Mouse (Mus musculus) G1E (cell line): ENCODE measurements around the gene St5. TPM values are rescaled to one million over a fixed set of nuclear protein-coding genes. Genes with fewer than 3 reads are reported as not detected.
A peak's percentile ranks its signal among the peaks of the same experiment; 100 is the strongest.

Experiments
- ATAC-seq: 2 replicates; pipeline ENCODE4 v1.8.0; 2016; ENCODE audit warnings: mild to moderate bottlenecking; ENCODE audit not compliant: insufficient number of reproducible peaks, poor library complexity, low FRiP score, severe bottlenecking; ENCODE audit errors: extremely low read depth
- DNase-seq: peaks from one replicate; pipeline ENCODE4 v3.0.0; 2012; ENCODE audit warnings: low spot score
- H3K27me3 ChIP-seq: 2 replicates; pipeline ENCODE4 v1.6.1; 2012; ENCODE audit warnings: mild to moderate bottlenecking, low read length, inconsistent platforms; ENCODE audit not compliant: insufficient read depth
- H3K36me3 ChIP-seq: replicated peaks from 2 replicates; pipeline ENCODE3; 2012; ENCODE audit warnings: mild to moderate bottlenecking, inconsistent platforms
- H3K4me1 ChIP-seq: 2 replicates; pipeline ENCODE4 v1.6.1; 2012; ENCODE audit warnings: low read depth, low read length, inconsistent platforms, mixed read lengths; ENCODE audit not compliant: insufficient read depth
- H3K4me3 ChIP-seq: 2 replicates; pipeline ENCODE4 v1.5.1; 2012; ENCODE audit warnings: low read depth, mild to moderate bottlenecking, inconsistent platforms, low read length, moderate library complexity, mixed read lengths
- H3K9me3 ChIP-seq: replicated peaks from 2 replicates; pipeline ENCODE4 v1.6.1; 2012; ENCODE audit warnings: inconsistent platforms
- CTCF ChIP-seq: IDR thresholded peaks from 2 replicates; pipeline ENCODE4 v1.5.1; 2012; ENCODE audit warnings: low read depth, low read length, inconsistent platforms, mixed read lengths
- GATA1 ChIP-seq: IDR thresholded peaks from 2 replicates; pipeline ENCODE4 v1.6.1; 2012; ENCODE audit warnings: borderline replicate concordance, low read length, inconsistent platforms, mixed read lengths
- GATA2 ChIP-seq: IDR thresholded peaks from 2 replicates; pipeline ENCODE4 v1.6.1; 2012; ENCODE audit warnings: low read depth, low read length, inconsistent platforms, borderline replicate concordance
- POLR2AphosphoS5 ChIP-seq: IDR thresholded peaks from 2 replicates; pipeline ENCODE4 v1.6.1; 2012; ENCODE audit warnings: low read depth, low read length, inconsistent platforms; ENCODE audit not compliant: insufficient replicate concordance
- TAL1 ChIP-seq: conservative IDR thresholded peaks from 2 replicates; pipeline ENCODE4 v1.6.1; 2012; ENCODE audit warnings: low read depth, low read length, inconsistent platforms, mixed read lengths
- polyA plus RNA-seq: library from polyadenylated mRNA; stranded (reverse); fragments of >175 nt; gene quantifications from 2 replicates; pipeline ENCODE4 v1.2.3, GENCODE M21; 2012
- total RNA-seq, 2 experiments: library from RNA; stranded (forward) in 1 of 2; stranded (reverse) in 1 of 2; fragments of 200-1000 nt in 1 of 2; fragments of >200 nt in 1 of 2; fragmentation: Nextera tagmentation in 1 of 2; gene quantifications; 2 replicates each; pipeline ENCODE4 v1.2.3; 2014 to 2017

St5 gene
- total and polyA plus RNA-seq, 3 experiments: 0.07 to 39.5 (median 0.49) TPM

DNA sequence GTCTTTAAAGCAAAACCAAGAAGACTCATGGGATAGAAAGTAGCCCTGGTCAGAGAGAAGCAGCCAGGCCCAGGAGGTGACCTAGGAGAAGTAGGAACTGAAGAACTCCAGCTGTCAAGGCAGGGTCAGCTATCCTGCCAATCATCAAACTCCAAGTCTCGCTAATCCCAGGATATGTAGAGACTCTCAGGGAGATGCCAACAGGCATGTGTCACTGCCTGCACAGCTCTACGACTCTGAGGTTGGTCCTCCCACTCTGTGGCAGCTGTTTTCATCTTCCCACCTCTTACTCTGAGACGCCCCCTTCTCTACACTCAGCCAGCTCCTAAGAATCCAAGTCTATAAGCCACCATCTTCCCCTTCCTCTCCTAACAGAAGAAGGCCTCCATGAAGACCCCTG lies 170.7 kb downstream of the St5 start:
- ATAC-seq: no peak
- Histone ChIP-seq H3K36me3 (peaks cover under 1% of the 10 kb centered on the region), H3K27me3 (peaks cover 52% of the 10 kb centered on the region), H3K4me3 (no peak overlapping the region), H3K9me3 (no peaks in the 10 kb centered on the region), H3K4me1 (peaks cover 12% of the 10 kb centered on the region; the same call in 1 of the 2 replicates)
- DNase-seq: no peak
- TF ChIP-seq GATA2 (no peak), CTCF (no peak), POLR2AphosphoS5 (no peak)

DNA sequence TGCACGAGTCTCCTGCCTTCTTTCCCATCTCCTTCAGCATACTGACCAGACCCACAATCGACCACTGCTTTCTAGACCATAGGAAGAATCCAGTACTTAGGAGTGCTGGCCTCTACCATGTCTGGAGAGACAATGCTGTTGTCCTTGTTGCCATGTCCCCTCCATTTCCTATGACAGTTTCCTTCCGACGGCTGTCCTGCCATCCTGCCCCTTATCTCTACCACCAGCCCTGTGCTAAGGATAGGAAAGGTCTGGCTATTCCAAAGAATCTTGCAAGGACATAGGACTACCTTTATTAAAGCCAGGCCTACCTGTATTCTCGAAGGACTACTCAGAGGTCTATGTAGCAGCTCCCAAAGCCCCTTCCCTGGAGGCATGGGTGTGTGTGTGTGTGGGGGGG lies 171.9 kb downstream of the St5 start:
- peaks cover 4% of the 10 kb centered on the region for H3K36me3 ChIP-seq
- TF ChIP-seq GATA1 (no peak), GATA2 (no peak), POLR2AphosphoS5 (no peak), TAL1 (no peak), CTCF (no peak)
- peaks cover 12% of the 10 kb centered on the region; the same call in 1 of the 2 replicates for H3K4me1 ChIP-seq
- H3K4me3 ChIP-seq: no peak overlapping the region
- no peaks in the 10 kb centered on the region for H3K9me3 ChIP-seq
- H3K27me3 ChIP-seq: peaks cover 46% of the 10 kb centered on the region
- DNase-seq: no peak
- ATAC-seq: no peak

DNA sequence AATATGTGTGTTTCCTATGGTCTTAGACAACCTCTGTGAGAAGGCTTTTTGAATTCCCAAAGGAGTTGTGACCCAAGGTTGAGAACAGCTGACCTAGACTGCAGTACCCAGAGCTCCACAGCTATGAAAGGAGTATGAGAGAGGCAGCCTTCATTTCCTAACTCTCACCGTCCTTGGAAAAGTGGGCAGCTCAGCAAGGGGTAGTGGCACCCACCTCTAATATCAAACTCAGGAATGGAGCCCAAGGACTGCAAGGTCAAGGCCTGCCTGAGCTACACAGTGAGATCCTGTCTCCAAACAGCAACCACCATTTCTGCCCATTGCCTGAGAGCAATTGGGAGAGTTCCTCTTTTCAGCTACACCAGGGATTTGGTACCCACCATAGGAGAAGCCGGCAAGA lies 173.7 kb downstream of the St5 start:
- no peak for ATAC-seq
- H3K36me3 ChIP-seq: peaks cover 22% of the 10 kb centered on the region
- TF ChIP-seq POLR2AphosphoS5 (no peak), GATA1 (no peak), TAL1 (no peak), CTCF (no peak), GATA2 (no peak)

DNA sequence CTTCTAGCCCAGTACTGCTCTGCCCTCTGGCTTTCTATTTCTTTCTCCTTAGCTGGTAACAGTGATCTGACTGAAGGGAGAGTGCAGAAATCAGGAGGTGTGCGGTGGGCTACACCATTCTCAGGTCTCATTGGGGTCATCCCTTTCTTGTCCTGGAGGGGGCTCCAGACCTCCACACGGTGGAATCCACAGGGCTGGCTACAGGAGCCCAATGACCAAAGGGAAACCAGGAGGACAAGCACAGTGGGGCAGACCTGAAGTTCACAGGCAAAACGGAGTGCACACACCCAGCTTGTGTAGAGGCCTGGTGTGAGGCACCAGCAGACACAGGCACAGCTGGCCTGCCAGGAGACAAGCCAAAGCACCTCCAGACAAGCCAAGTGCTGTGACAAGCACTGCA lies 175.0 kb downstream of the St5 start:
- DNase-seq (no peak), ATAC-seq (no peak)
- Histone ChIP-seq H3K4me1 (peaks cover 17% of the 10 kb centered on the region), H3K27me3 (peaks cover 17% of the 10 kb centered on the region), H3K36me3 (peaks cover 36% of the 10 kb centered on the region), H3K4me3 (no peak overlapping the region), H3K9me3 (no peaks in the 10 kb centered on the region)
- TF ChIP-seq POLR2AphosphoS5 (no peak), GATA1 (no peak), GATA2 (no peak), TAL1 (no peak), CTCF (no peak)

More for the DNA sequence above, 173.7 kb downstream of the St5 start:
- no peak for DNase-seq
- H3K27me3 ChIP-seq: peaks cover 29% of the 10 kb centered on the region
- no peak overlapping the region for H3K4me3 ChIP-seq
- H3K9me3 ChIP-seq: no peaks in the 10 kb centered on the region
- H3K4me1 ChIP-seq: peaks cover 12% of the 10 kb centered on the region; the same call in 1 of the 2 replicates

DNA sequence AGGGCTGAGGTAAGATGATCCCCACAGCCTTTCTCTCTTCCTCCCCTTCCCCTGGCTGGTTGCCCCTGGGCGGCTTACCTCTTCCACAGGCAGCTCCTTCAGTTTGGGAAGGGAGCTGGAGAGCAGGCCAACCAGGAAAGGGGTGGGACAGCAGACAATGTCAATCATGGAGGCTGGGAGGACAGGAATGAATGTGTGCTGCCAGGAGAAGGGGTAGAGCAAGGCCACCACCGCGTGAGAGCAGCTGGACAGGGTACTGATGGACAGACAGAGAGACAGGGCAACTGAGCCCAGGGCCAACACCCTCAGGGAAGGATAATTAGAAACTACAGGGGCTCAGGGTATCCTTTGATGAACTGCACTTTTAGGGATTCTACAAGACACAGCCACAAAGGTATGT lies 175.9 kb downstream of the St5 start:
- DNase-seq (no peak), ATAC-seq (no peak)
- peaks cover 44% of the 10 kb centered on the region for H3K36me3 ChIP-seq
- TF ChIP-seq CTCF: no peak
- no peak for TF ChIP-seq TAL1
- TF ChIP-seq GATA2: no peak
- TF ChIP-seq GATA1: no peak
- no peak for TF ChIP-seq POLR2AphosphoS5
- H3K27me3 ChIP-seq: peaks cover 9% of the 10 kb centered on the region
- no peak overlapping the region for H3K4me3 ChIP-seq
- peaks cover 17% of the 10 kb centered on the region for H3K4me1 ChIP-seq
- no peaks in the 10 kb centered on the region for H3K9me3 ChIP-seq

GRCm38 (mm10) chr7:109525740-109526663 lies 177.4 kb downstream of the St5 start:
- ATAC-seq: no peak

GRCm38 (mm10) chr7:109524763-109525162 lies 178.6 kb downstream of the St5 start:
- Histone ChIP-seq H3K4me3 (no peak overlapping the region), H3K27me3 (no peaks in the 10 kb centered on the region), H3K4me1 (peaks cover 26% of the 10 kb centered on the region), H3K36me3 (peaks cover 71% of the 10 kb centered on the region), H3K9me3 (no peaks in the 10 kb centered on the region)
- no peak for TF ChIP-seq GATA2
- no peak for TF ChIP-seq CTCF
- no peak for TF ChIP-seq TAL1
- TF ChIP-seq POLR2AphosphoS5: no peak
- no peak for TF ChIP-seq GATA1
- ATAC-seq (no peak), DNase-seq (no peak)

More at GRCm38 (mm10) chr7:109525740-109526663, 177.4 kb downstream of the St5 start:
- peaks cover 26% of the 10 kb centered on the region for H3K4me1 ChIP-seq
- no peaks in the 10 kb centered on the region for H3K27me3 ChIP-seq
- no peak for DNase-seq
- peaks cover 59% of the 10 kb centered on the region for H3K36me3 ChIP-seq
- no peaks in the 10 kb centered on the region for H3K9me3 ChIP-seq
- no peak overlapping the region for H3K4me3 ChIP-seq
- TF ChIP-seq GATA2 (no peak), POLR2AphosphoS5 (peak; percentile 77; the same call in 1 of the 2 replicates), TAL1 (no peak)
